Mouse (Mus musculus) kidney, embryonic 16.5 days (tissue): ENCODE data around the gene Lpcat2. TPM values are rescaled to one million over a fixed set of nuclear protein-coding genes. Genes with fewer than 3 reads are reported as not detected.
"Not testable (repeated sequence)": the region's sequence is repeated elsewhere in the genome, so short reads cannot be mapped to it uniquely, and the experiment has no call there.

Source experiments
- ATAC-seq: fragments of 200-750 bp; cut with Nextera tagmentation; 2 replicates; pipeline ENCODE4 v1.8.0; 2017; ENCODE audit warnings: moderate TSS enrichment; ENCODE audit not compliant: low FRiP score, low TSS enrichment
- H3K27ac ChIP-seq: fragments of 300-500 bp; sonication (generic); 2 replicates; pipeline ENCODE4 v1.5.1; 2014; ENCODE audit warnings: low read length
- H3K27me3 ChIP-seq: fragments of 300-500 bp; sonication (generic); 2 replicates; pipeline ENCODE4 v1.6.1; 2014; ENCODE audit warnings: low read length, control low read depth, mixed read lengths; ENCODE audit not compliant: insufficient read depth
- H3K36me3 ChIP-seq: fragments of 300-500 bp; sonication (generic); 2 replicates; pipeline ENCODE4 v1.6.1; 2014; ENCODE audit warnings: low read length, control low read depth, mixed read lengths; ENCODE audit not compliant: insufficient read depth
- H3K4me1 ChIP-seq: fragments of 300-500 bp; sonication (generic); 2 replicates; pipeline ENCODE4 v1.6.1; 2014; ENCODE audit warnings: low read length, control low read depth, mixed read lengths; ENCODE audit not compliant: insufficient read depth
- H3K4me2 ChIP-seq: fragments of 300-500 bp; sonication (generic); replicated peaks from 2 replicates; pipeline ENCODE4 v1.6.1; 2014; ENCODE audit warnings: low read depth, low read length
- H3K4me3 ChIP-seq: fragments of 300-500 bp; sonication (generic); 2 replicates; pipeline ENCODE4 v1.5.1; 2014; ENCODE audit warnings: mild to moderate bottlenecking, low read length
- H3K9ac ChIP-seq: fragments of 300-500 bp; sonication (generic); replicated peaks from 2 replicates; pipeline ENCODE4 v1.6.1; 2014; ENCODE audit warnings: low read length
- H3K9me3 ChIP-seq: fragments of 300-500 bp; sonication (generic); 2 replicates; pipeline ENCODE4 v1.6.1; 2016; ENCODE audit warnings: low read length, control low read depth
- WGBS: fragments of 180-500 bp; shearing (Covaris S2); extraction: QIAGEN DNeasy Blood & Tissue Kit; methylation state at CpG from one replicate; pipeline ENCODE4 v1.1.7; 2014; 5-methylcytosine and 5-hydroxymethylcytosine counted together
- polyA plus RNA-seq: library from polyadenylated mRNA; unstranded; fragments of >200 nt; fragmentation: Nextera tagmentation; extraction: Ambion mirVana; gene quantifications from 2 replicates; pipeline ENCODE4 v1.2.1, GENCODE M21; 2015

Lpcat2 gene
- polyA plus RNA-seq, 1 experiment from 2014 or later, result 5.5 TPM

DNA sequence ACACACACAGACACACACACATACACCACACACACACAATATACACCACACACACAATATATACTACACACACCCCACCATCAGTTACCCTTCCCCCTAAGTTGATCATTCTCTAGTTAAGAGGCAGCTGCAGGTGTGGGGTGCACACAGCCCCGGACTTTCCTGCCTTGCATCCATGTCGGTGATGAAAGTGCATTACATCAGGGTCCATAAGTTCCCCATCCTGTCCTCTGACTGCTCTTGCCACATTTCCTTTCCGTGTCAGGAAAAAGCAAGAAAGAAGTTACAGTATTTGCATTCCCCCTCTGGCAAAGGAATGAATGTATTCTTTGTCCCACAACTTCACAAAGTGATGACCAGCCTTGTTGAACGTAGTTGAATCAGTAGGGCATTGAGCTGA is 26.1 kb downstream of the Lpcat2 start:
- Histone ChIP-seq H3K4me3 (no peak overlapping the region), H3K27ac (no peak overlapping the region), H3K36me3 (peaks cover 3% of the 10 kb centered on the region; the same call in 1 of the 2 replicates), H3K27me3 (no peaks in the 10 kb centered on the region), H3K9ac (no peak overlapping the region), H3K4me2 (no peak overlapping the region), H3K9me3 (0 out of 2 replicates have a peak, but pooled peaks cover 4% of the 10 kb centered on the region), H3K4me1 (no peaks in the 10 kb centered on the region)
- ATAC-seq, result no peak
- WGBS, result 55% methylated on average over 4 of the region's 4 CpGs

DNA sequence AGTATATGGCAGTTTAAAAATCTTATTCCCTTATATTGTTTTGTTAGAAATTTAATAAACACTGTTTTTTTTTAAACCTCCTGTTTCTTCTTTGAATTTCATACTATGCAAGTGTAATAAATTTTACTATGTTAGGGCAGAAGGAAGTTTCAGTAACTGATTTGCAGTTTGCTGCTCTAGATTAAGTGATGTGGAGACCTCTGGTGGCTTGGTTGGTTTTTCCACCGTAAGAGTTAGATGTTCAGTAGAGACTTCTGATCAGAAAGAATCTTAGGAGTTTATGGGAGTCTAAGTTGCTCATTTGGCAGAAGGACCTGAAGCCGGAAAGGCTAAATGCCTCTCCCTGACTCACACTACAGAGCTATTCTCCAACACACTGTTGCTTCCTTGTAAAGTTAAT is 28.6 kb downstream of the Lpcat2 start:
- 64% methylated on average over 2 of the region's 2 CpGs for WGBS
- Histone ChIP-seq H3K4me3 (no peak overlapping the region), H3K4me1 (no peaks in the 10 kb centered on the region), H3K9me3 (0 out of 2 replicates have a peak, but pooled peaks cover 4% of the 10 kb centered on the region), H3K9ac (no peak overlapping the region), H3K4me2 (no peak overlapping the region), H3K36me3 (peaks cover 3% of the 10 kb centered on the region; the same call in 1 of the 2 replicates), H3K27me3 (no peaks in the 10 kb centered on the region), H3K27ac (no peak overlapping the region)
- ATAC-seq, result no peak

DNA sequence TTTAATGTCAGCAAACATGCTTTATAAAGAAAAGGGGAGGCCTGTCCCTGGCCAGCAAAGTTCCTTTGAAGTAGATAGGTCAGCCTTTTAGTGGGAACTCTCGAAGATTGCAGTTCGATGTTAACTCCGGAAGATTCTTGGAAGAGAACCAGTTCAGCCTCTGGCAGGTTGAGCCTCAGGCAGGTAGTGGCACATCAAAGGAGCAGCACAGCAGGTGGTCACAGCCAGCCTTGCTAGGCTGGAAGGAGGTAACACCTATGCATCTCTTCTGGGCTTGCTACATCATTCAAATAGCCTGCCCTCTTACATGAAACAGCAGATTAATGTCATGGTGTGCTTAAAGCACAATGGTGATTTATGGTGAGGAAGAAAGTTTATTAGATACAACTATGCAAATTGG is 37.1 kb downstream of the Lpcat2 start:
- not testable (repeated sequence) for ATAC-seq, H3K4me2 ChIP-seq, H3K9me3 ChIP-seq, H3K4me3 ChIP-seq, H3K27me3 ChIP-seq, H3K4me1 ChIP-seq, H3K36me3 ChIP-seq, H3K9ac ChIP-seq, H3K27ac ChIP-seq
- WGBS, result 63% methylated on average over 3 of the region's 3 CpGs

DNA sequence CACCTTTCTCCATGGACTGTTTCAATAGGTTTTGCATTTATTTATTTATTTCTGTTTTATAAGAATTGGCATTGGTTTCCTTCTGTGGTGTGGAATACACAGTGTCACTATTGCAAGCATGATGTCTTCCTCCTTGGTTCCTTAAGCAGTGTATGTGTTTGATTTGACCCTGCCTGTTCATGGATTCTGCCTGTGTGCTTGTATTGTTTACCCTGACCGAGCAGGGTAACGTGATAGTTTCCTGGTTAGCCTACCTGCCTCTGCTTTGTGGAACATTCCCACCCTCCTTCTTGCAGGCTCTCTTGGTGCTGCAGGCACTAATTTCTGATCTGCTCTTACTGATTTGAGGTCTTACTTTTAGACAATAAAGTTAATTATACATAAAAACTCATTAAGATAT is 38.7 kb downstream of the Lpcat2 start:
- H3K36me3 ChIP-seq, result no peaks in the 10 kb centered on the region
- H3K4me2 ChIP-seq, result no peak overlapping the region
- WGBS, result 49% methylated on average over 2 of the region's 2 CpGs
- H3K9ac ChIP-seq, result no peak overlapping the region
- no peaks in the 10 kb centered on the region for H3K9me3 ChIP-seq
- H3K27ac ChIP-seq, result no peak overlapping the region
- H3K27me3 ChIP-seq, result no peaks in the 10 kb centered on the region
- no peak overlapping the region for H3K4me3 ChIP-seq
- ATAC-seq, result no peak
- no peaks in the 10 kb centered on the region for H3K4me1 ChIP-seq

DNA sequence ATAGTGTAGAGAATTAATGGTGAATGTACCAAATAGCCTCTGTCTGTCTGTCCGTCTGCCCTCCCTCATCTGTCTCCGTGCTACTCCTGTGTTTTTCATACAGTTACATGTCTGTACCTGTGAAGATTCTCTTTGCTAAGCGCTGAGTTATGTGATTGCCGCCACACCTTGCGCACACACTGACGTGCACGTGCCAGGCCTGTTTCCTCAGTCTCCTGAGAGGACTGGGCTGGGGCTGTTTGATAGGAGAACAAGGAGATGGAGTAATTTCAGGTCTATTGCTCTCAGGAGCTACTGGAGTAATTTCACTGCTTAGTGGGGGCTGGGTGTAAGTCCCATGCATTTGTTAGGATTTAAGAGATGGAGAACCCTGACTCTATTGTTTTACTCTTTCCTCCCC is 39.9 kb downstream of the Lpcat2 start:
- H3K27me3 ChIP-seq, result no peaks in the 10 kb centered on the region
- no peak overlapping the region for H3K4me3 ChIP-seq
- H3K36me3 ChIP-seq, result no peaks in the 10 kb centered on the region
- WGBS, result 85% methylated on average over 7 of the region's 7 CpGs
- no peaks in the 10 kb centered on the region for H3K9me3 ChIP-seq
- H3K4me1 ChIP-seq, result no peaks in the 10 kb centered on the region
- H3K27ac ChIP-seq, result no peak overlapping the region
- no peak overlapping the region for H3K4me2 ChIP-seq
- ATAC-seq, result no peak
- no peak overlapping the region for H3K9ac ChIP-seq

DNA sequence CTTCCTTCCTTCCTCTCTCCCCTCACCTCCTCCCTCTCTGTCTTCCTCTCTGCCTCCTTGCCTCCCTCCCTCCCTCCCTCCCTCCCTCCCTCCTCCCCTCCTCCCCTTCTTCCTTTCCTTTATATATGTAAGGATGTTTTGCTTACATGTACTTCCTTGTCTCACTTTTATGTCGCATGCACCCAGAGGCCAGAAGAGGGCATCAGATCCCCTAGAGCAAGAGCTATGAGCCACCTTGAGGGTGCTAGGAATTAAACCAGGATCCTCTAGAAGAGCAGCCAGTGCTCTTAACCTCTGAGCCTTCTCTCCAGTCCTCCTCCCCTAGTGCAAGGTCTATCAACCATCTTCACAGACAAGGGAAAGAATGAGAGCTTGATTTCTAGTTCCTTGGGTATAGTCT is 40.9 kb downstream of the Lpcat2 start:
- ATAC-seq, result no peak
- no peak overlapping the region for H3K27ac ChIP-seq
- 73% methylated on average over 1 of the region's 1 CpGs for WGBS

DNA sequence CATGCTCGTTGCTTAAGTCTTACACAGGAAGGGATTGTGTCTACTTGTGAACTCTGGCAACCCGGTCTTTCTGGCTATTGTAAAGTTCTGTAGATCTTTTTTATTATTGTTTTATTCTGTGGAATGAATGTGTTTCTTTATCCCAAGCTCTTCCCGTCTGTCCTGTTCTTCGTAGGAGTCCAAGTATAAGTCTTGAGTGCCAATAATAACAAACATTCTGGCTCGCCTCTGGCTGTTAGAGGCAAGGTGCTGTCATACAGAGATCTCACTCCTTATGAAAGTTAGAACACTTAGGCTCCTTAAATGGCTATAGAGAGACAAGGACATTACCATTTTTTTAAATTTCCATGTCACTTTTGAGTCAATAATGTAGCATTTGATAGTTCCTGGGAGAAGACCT is 41.5 kb downstream of the Lpcat2 start:
- H3K4me2 ChIP-seq, result no peak overlapping the region
- H3K36me3 ChIP-seq, result no peaks in the 10 kb centered on the region
- no peaks in the 10 kb centered on the region for H3K27me3 ChIP-seq
- H3K27ac ChIP-seq, result no peak overlapping the region
- H3K4me1 ChIP-seq, result no peaks in the 10 kb centered on the region
- no peak overlapping the region for H3K4me3 ChIP-seq
- no peak for ATAC-seq
- H3K9me3 ChIP-seq, result no peaks in the 10 kb centered on the region
- no peak overlapping the region for H3K9ac ChIP-seq
- WGBS, result 55% methylated on average over 5 of the region's 5 CpGs

More for the DNA sequence above, 40.9 kb downstream of the Lpcat2 start:
- H3K36me3 ChIP-seq, result no peaks in the 10 kb centered on the region
- no peak overlapping the region for H3K9ac ChIP-seq
- H3K27me3 ChIP-seq, result no peaks in the 10 kb centered on the region
- no peaks in the 10 kb centered on the region for H3K4me1 ChIP-seq
- no peak overlapping the region for H3K4me3 ChIP-seq
- H3K4me2 ChIP-seq, result no peak overlapping the region
- H3K9me3 ChIP-seq, result no peaks in the 10 kb centered on the region

DNA sequence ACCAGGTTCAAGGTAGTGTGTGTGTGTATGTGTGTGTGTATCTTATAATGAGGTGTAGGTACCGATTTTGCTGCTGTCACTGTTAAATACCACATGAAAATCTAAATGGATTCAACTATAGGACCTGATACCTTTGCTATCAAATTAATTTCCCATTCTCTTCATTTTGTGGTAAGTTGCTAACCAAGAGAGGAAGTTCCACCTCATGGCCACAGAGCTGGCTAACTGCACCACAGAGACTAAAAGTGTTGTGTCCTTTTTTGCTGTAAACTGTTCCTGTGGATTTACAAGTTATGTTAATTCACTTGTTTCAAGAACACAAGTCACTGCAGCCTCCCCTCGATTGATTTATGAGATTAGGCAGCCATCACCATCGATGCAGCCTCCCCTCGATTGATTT is 42.7 kb downstream of the Lpcat2 start:
- ATAC-seq, result no peak
- no peaks in the 10 kb centered on the region for H3K4me1 ChIP-seq
- no peaks in the 10 kb centered on the region for H3K9me3 ChIP-seq
- H3K4me3 ChIP-seq, result no peak overlapping the region
- H3K4me2 ChIP-seq, result no peak overlapping the region
- no peak overlapping the region for H3K9ac ChIP-seq
- H3K36me3 ChIP-seq, result no peaks in the 10 kb centered on the region
- H3K27ac ChIP-seq, result no peak overlapping the region
- WGBS, result 68% methylated on average over 4 of the region's 4 CpGs
- no peaks in the 10 kb centered on the region for H3K27me3 ChIP-seq

DNA sequence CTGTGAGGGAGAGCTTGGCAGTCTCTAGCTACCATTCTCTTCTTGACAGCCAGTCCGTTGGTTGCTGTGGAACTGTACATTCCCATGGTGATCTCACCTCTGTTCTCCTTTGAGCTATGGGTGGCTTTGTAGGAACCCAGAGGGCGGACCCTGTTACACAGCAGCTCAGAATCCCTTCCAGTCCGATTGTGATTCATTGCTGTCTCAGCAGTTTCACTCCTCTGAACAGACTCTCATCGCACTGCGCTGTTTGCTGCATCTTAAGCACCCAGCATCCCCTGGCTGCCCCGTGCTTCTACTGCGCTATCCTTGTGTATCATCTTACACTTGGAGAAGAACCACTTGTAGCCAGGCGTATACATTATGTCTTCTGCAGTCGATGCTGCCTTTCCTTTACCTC is 44.5 kb downstream of the Lpcat2 start:
- H3K9ac ChIP-seq, result no peak overlapping the region
- 65% methylated on average over 9 of the region's 9 CpGs for WGBS
- no peaks in the 10 kb centered on the region for H3K9me3 ChIP-seq
- no peak for ATAC-seq
- H3K4me2 ChIP-seq, result no peak overlapping the region
- no peak overlapping the region for H3K27ac ChIP-seq
- no peaks in the 10 kb centered on the region for H3K4me1 ChIP-seq
- H3K36me3 ChIP-seq, result no peaks in the 10 kb centered on the region
- no peak overlapping the region for H3K4me3 ChIP-seq
- no peaks in the 10 kb centered on the region for H3K27me3 ChIP-seq

DNA sequence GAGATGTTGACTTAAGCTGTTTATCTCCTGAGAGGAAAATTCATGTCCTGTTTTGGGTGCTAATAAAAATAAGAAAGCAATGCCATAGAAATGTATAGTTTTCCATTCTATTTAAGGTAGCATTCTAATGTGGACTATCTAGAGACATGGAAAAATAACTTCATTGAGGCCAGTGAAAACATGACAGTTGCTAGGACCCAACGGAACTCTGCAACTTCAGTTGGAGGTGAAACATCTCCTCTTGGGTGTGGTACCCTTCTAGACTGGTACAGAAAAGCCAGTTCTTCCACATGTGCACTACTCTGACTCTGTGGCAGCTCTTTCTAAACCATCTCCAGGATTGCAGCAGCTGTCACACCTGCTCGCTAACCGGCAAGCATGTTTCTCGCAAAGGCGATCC is 46.0 kb downstream of the Lpcat2 start, which contains the start of gene Capns2:
Capns2 (plus strand) TSS at position 301 of the 400 bp plus-strand sequence.
- WGBS, result 92% methylated on average over 5 of the region's 5 CpGs
- H3K4me2 ChIP-seq, result no peak within 1 kb of the TSS
- H3K4me3 ChIP-seq, result no peak within 1 kb of the TSS
- no peak within 1 kb of the TSS for H3K27ac ChIP-seq
- no peaks in the 10 kb centered on the region for H3K9me3 ChIP-seq
- H3K27me3 ChIP-seq, result no peaks in the 10 kb centered on the region
- H3K36me3 ChIP-seq, result no peaks in the 10 kb centered on the region
- no peak for ATAC-seq
- no peak within 1 kb of the TSS for H3K9ac ChIP-seq
- no peaks in the 10 kb centered on the region for H3K4me1 ChIP-seq
